Mouse (Mus musculus) gastrocnemius, postnatal 10 days (tissue): ENCODE measurements around the gene Angptl8. TPM values are rescaled to one million over a fixed set of nuclear protein-coding genes. Genes with fewer than 3 reads are reported as not detected.

Experiments
- DNase-seq: peaks from one replicate; pipeline ENCODE4 v3.0.0; 2021; ENCODE audit warnings: mixed read lengths
- total RNA-seq, 2 experiments: library from RNA; stranded (reverse); gene quantifications; 2 replicates each; pipeline ENCODE4 v1.2.3; 2021

Angptl8 gene
- total RNA-seq, 2 experiments from 2014 or later, result 0.43 TPM; not detected in 1

GRCm38 (mm10) chr9:21816716-21817305, 18.5 kb upstream of the Angptl8 start:
- DNase-seq, result no peak

GRCm38 (mm10) chr9:21818125-21818524, 17.2 kb upstream of the Angptl8 start:
- DNase-seq, result peak; percentile 41

GRCm38 (mm10) chr9:21818561-21818960, 16.7 kb upstream of the Angptl8 start:
- no peak for DNase-seq

- no peak for DNase-seq
Measured at GRCm38 (mm10) chr9:21819181-21819729, 16.1 kb upstream of the Angptl8 start.

- DNase-seq, result no peak
Measured at GRCm38 (mm10) chr9:21820183-21820582, 15.1 kb upstream of the Angptl8 start.

GRCm38 (mm10) chr9:21822686-21823085, 12.6 kb upstream of the Angptl8 start:
- DNase-seq, result no peak

GRCm38 (mm10) chr9:21823957-21824356, 11.4 kb upstream of the Angptl8 start:
- no peak for DNase-seq

GRCm38 (mm10) chr9:21824366-21824765, 10.9 kb upstream of the Angptl8 start:
- DNase-seq, result no peak

GRCm38 (mm10) chr9:21829834-21830460, 5.4 kb upstream of the Angptl8 start:
- no peak for DNase-seq

GRCm38 (mm10) chr9:21830461-21830850, 4.9 kb upstream of the Angptl8 start:
- DNase-seq, result no peak

- no peak for DNase-seq
Measured at GRCm38 (mm10) chr9:21830936-21831335, 4.4 kb upstream of the Angptl8 start.

- no peak for DNase-seq
Measured at GRCm38 (mm10) chr9:21831558-21832240, 3.6 kb upstream of the Angptl8 start.

GRCm38 (mm10) chr9:21837690-21838089, 2.4 kb downstream of the Angptl8 start:
- DNase-seq, result no peak

- DNase-seq, result peak; percentile 50
Measured at GRCm38 (mm10) chr9:21840115-21840787, 4.9 kb downstream of the Angptl8 start.

GRCm38 (mm10) chr9:21841340-21841739, 6.0 kb downstream of the Angptl8 start:
- no peak for DNase-seq

GRCm38 (mm10) chr9:21842391-21842790, 7.1 kb downstream of the Angptl8 start:
- peak; percentile 43 for DNase-seq

- no peak for DNase-seq
Measured at GRCm38 (mm10) chr9:21843086-21843485, 7.8 kb downstream of the Angptl8 start.

GRCm38 (mm10) chr9:21845381-21846080, 10.2 kb downstream of the Angptl8 start:
- DNase-seq, result no peak

- DNase-seq, result peak; percentile 53
Measured at GRCm38 (mm10) chr9:21846755-21847341, 11.5 kb downstream of the Angptl8 start.

- no peak for DNase-seq
Measured at GRCm38 (mm10) chr9:21847425-21847824, 12.1 kb downstream of the Angptl8 start.

GRCm38 (mm10) chr9:21847926-21848325, 12.6 kb downstream of the Angptl8 start:
- no peak for DNase-seq
